Mouse (Mus musculus) MEL (cell line): ENCODE data around the gene Medag. TPM values are rescaled to one million over a fixed set of nuclear protein-coding genes. Genes with fewer than 3 reads are reported as not detected.

Source experiments
- DNase-seq: peaks from one replicate; pipeline ENCODE4 v3.0.0; 2011; ENCODE audit warnings: low read depth, low spot score
- H3K27ac ChIP-seq: 2 replicates; pipeline ENCODE4 v1.5.1; 2012; ENCODE audit warnings: low read depth, mild to moderate bottlenecking, control low read depth, low read length, moderate library complexity; ENCODE audit not compliant: control insufficient read depth
- H3K27me3 ChIP-seq, 2 experiments: fragments of 150-350 bp in 1 of 2; sonication (generic) in 1 of 2; 2 replicates each; pipeline ENCODE4 v1.6.1; 2012; ENCODE audit warnings: low read length in 2 of 2, mild to moderate bottlenecking in 2 of 2, improper control_type of control experiment in 1 of 2, moderate library complexity in 1 of 2; ENCODE audit not compliant: insufficient read depth in 2 of 2, control insufficient read depth in 1 of 2
- H3K36me3 ChIP-seq, 2 experiments: 2 replicates each; pipeline ENCODE4 v1.6.1; 2012 to 2014; ENCODE audit warnings: low read length in 2 of 2, improper control_type of control experiment in 1 of 2, inconsistent platforms in 1 of 2, mild to moderate bottlenecking in 1 of 2; ENCODE audit not compliant: insufficient read depth in 2 of 2, control insufficient read depth in 1 of 2
- H3K4me1 ChIP-seq, 2 experiments: fragments of 150-350 bp in 1 of 2; sonication (generic) in 1 of 2; 2 replicates each; pipeline ENCODE4 v1.6.1; 2012; ENCODE audit warnings: low read length in 2 of 2, improper control_type of control experiment in 1 of 2, mild to moderate bottlenecking in 1 of 2; ENCODE audit not compliant: insufficient read depth in 2 of 2, control insufficient read depth in 1 of 2
- H3K4me3 ChIP-seq, 2 experiments: fragments of 150-350 bp in 1 of 2; sonication (generic) in 1 of 2; 2 replicates each; pipeline ENCODE4 v1.5.1; 2012; ENCODE audit warnings: low read depth in 2 of 2, low read length in 2 of 2, mild to moderate bottlenecking in 2 of 2, moderate library complexity in 2 of 2, control low read depth in 1 of 2, improper control_type of control experiment in 1 of 2; ENCODE audit not compliant: control insufficient read depth in 1 of 2, insufficient read depth in 1 of 2
- H3K79me2 ChIP-seq: 2 replicates; pipeline ENCODE4 v1.6.1; 2012; ENCODE audit warnings: mild to moderate bottlenecking, low read length, moderate library complexity; ENCODE audit not compliant: control insufficient read depth, poor library complexity, insufficient read depth
- H3K9ac ChIP-seq: 2 replicates; pipeline ENCODE4 v1.6.1; 2012; ENCODE audit warnings: low read depth, mild to moderate bottlenecking, control low read depth, low read length, moderate library complexity; ENCODE audit not compliant: control insufficient read depth, poor library complexity, severe bottlenecking
- H3K9me3 ChIP-seq: fragments of 150-350 bp; sonication (generic); replicated peaks from 2 replicates; pipeline ENCODE4 v1.6.1; 2012; ENCODE audit warnings: mild to moderate bottlenecking, low read length, improper control_type of control experiment, moderate library complexity; ENCODE audit not compliant: insufficient read depth
- CHD2 ChIP-seq: IDR thresholded peaks from 2 replicates; pipeline ENCODE4 v1.6.1; 2011; ENCODE audit warnings: low read length, improper control_type of control experiment
- E2F4 ChIP-seq: IDR thresholded peaks from 2 replicates; pipeline ENCODE4 v1.6.1; 2011; ENCODE audit warnings: low read depth, low read length, improper control_type of control experiment, borderline replicate concordance
- ETS1 ChIP-seq: IDR thresholded peaks from 2 replicates; pipeline ENCODE4 v1.6.1; 2012; ENCODE audit warnings: low read depth, mild to moderate bottlenecking, inconsistent platforms, low read length, improper control_type of control experiment, moderate library complexity
- JUND ChIP-seq: IDR thresholded peaks from 2 replicates; pipeline ENCODE4 v1.6.1; 2011; ENCODE audit warnings: low read depth, mild to moderate bottlenecking, improper control_type of control experiment, low read length
- MAFK ChIP-seq: IDR thresholded peaks from 2 replicates; pipeline ENCODE4 v1.6.1; 2011; ENCODE audit warnings: low read depth, mild to moderate bottlenecking, low read length, improper control_type of control experiment, borderline replicate concordance
- MAZ ChIP-seq: IDR thresholded peaks from 2 replicates; pipeline ENCODE4 v1.6.1; 2012; ENCODE audit warnings: low read depth, mild to moderate bottlenecking, inconsistent platforms, low read length, improper control_type of control experiment
- MXI1 ChIP-seq: IDR thresholded peaks from 2 replicates; pipeline ENCODE4 v1.6.1; 2011; ENCODE audit warnings: mild to moderate bottlenecking, low read depth, low read length, improper control_type of control experiment
- RAD21 ChIP-seq: IDR thresholded peaks from 2 replicates; pipeline ENCODE4 v1.6.1; 2011; ENCODE audit warnings: mild to moderate bottlenecking, low read depth, low read length, improper control_type of control experiment
- SMC3 ChIP-seq: IDR thresholded peaks from 2 replicates; pipeline ENCODE4 v1.6.1; 2011; ENCODE audit warnings: low read depth, low read length, improper control_type of control experiment
- TCF12 ChIP-seq: IDR thresholded peaks from 2 replicates; pipeline ENCODE4 v1.6.1; 2014; ENCODE audit warnings: low read depth, mild to moderate bottlenecking, inconsistent platforms, low read length, improper control_type of control experiment, moderate library complexity
- USF1 ChIP-seq: IDR thresholded peaks from 2 replicates; pipeline ENCODE4 v1.6.1; 2014; ENCODE audit warnings: low read depth, mild to moderate bottlenecking, inconsistent platforms, low read length, improper control_type of control experiment, moderate library complexity
- USF2 ChIP-seq, 2 experiments: IDR thresholded peaks; 2 replicates each; pipeline ENCODE4 v1.6.1; 2011 to 2012; ENCODE audit warnings: improper control_type of control experiment in 2 of 2, low read length in 2 of 2, borderline replicate concordance in 1 of 2, inconsistent platforms in 1 of 2, low read depth in 1 of 2, mild to moderate bottlenecking in 1 of 2; ENCODE audit not compliant: insufficient read depth in 1 of 2
- ZC3H11A ChIP-seq: IDR thresholded peaks from 2 replicates; pipeline ENCODE4 v1.6.1; 2012; ENCODE audit warnings: low read depth, mild to moderate bottlenecking, inconsistent platforms, low read length, improper control_type of control experiment
- ZNF384 ChIP-seq: IDR thresholded peaks from 2 replicates; pipeline ENCODE4 v1.6.1; 2012; ENCODE audit warnings: low read depth, mild to moderate bottlenecking, inconsistent platforms, low read length, improper control_type of control experiment
- polyA plus RNA-seq, 2 experiments: library from polyadenylated mRNA; stranded (reverse) in 1 of 2; unstranded in 1 of 2; fragments of >175 nt in 1 of 2; fragments of >200 nt in 1 of 2; gene quantifications; 2 replicates each; pipeline versions ENCODE4 v1.2.1 to v1.2.4; 2012; ENCODE audit warnings: low replicate concordance in 2 of 2, low read depth in 1 of 2; ENCODE audit not compliant: insufficient read length in 2 of 2, insufficient read depth in 1 of 2, missing spikeins in 1 of 2
- total RNA-seq: library from RNA; depleted of rRNA; stranded (reverse); fragments of 300-350 nt; gene quantifications from 2 replicates; pipeline ENCODE4 v1.2.3, GENCODE M21; 2012

Gene Medag
- total and polyA plus RNA-seq, 3 experiments: not detected

DNA sequence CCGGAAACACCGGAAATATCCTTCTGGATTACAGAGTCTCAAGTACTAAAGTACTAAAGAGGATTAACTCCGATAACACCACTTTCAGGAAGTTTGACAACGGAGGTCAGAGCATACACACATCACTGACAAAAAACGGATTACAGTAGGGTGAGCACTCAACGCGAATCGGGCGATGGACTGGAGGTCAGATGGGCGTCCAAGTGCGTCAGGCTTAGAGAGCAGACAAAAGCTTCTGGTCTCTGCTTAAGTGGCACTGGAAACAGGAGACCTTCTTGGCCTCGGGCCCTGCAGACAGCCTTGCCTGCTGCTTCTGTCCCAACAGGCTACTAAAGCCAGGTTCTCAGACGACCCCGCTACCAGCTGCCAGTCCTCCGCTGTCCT, 30.7 kb downstream of the Medag start:
- DNase-seq: no peak
- TF ChIP-seq ETS1: no peak
- no peak for TF ChIP-seq USF1
- Histone ChIP-seq H3K79me2 (no peaks in the 10 kb centered on the region), H3K27ac (no peak overlapping the region), H3K4me3 (no peak overlapping the region), H3K4me1 (peaks cover 0 to 1% of the 10 kb centered on the region in 2 experiments; a peak in 2 of 4 replicates), H3K36me3 (no peaks in the 10 kb centered on the region), H3K9ac (no peak overlapping the region), H3K27me3 (no peaks in the 10 kb centered on the region), H3K9me3 (no peaks in the 10 kb centered on the region)

DNA sequence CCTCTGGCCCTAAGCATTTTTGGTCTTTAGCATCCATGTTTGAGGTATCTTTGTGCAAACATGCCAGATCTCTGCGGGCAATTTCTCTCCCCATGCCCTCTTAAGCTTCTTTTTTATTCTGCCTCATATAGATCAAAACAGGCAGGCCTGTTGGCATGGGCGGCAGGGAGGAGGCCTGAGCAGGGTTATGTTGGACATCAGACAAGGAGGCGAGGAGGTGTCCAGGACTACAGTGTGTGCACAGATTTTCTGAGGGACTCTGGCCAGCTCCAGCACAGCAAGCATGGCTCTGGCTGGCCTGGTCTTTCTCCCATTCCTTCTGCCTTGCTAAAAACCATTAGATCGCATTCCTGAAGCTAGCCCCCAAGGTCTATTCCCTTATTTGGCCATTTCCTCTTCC, 32.9 kb downstream of the Medag start:
- Histone ChIP-seq H3K9me3 (no peaks in the 10 kb centered on the region), H3K79me2 (no peaks in the 10 kb centered on the region), H3K9ac (no peak overlapping the region), H3K4me1 (no peaks in the 10 kb centered on the region; a peak in 1 of 4 replicates), H3K27me3 (0 out of 4 replicates have a peak, but pooled peaks cover 0 to 1% of the 10 kb centered on the region in 2 experiments), H3K27ac (no peak overlapping the region), H3K4me3 (no peak overlapping the region), H3K36me3 (no peaks in the 10 kb centered on the region)
- no peak for DNase-seq
- TF ChIP-seq MAZ (no peak), E2F4 (no peak), MAFK (no peak), ZNF384 (no peak), RAD21 (no peak), CHD2 (no peak), TCF12 (no peak), SMC3 (no peak), USF2 (IDR thresholded peaks at IDR 0.05; ENCODE audit: borderline replicate concordance in 1 of 2, insufficient read depth in 1 of 2, low read depth in 1 of 2, low read length in 2 of 2) (no peak), JUND (no peak)

DNA sequence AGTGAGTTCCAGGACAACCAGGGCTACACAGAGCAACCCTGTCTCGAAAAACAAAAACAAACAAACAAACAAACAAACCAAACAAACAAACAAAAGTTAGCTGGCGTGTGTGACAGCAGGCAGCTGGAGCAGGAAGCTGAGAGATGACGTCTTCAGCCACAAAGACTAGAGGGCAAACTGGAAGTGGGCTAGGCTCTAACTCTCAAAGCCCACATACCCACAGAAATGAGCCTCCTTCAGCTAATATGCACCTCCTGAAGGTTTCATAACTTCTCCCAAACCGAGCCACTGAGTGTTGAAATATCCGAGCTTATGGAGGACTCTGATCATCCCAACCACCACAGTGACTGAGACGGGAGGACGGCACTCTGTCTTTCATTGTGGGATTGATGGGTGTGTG, 34.9 kb downstream of the Medag start:
- Histone ChIP-seq H3K4me1 (no peaks in the 10 kb centered on the region; a peak in 1 of 4 replicates), H3K4me3 (no peak overlapping the region), H3K27me3 (peaks cover 0 to 2% of the 10 kb centered on the region in 2 experiments; a peak in 1 of 4 replicates), H3K9ac (no peak overlapping the region), H3K9me3 (no peaks in the 10 kb centered on the region), H3K36me3 (no peaks in the 10 kb centered on the region), H3K79me2 (no peaks in the 10 kb centered on the region), H3K27ac (no peak overlapping the region)
- TF ChIP-seq JUND (no peak), MAFK (no peak), ZC3H11A (no peak), USF1 (no peak), MXI1 (no peak)
- DNase-seq: no peak
